Mouse (Mus musculus) liver, embryonic 14.5 days (tissue): ENCODE results near the gene Ybx1.

Source experiments
- CTCF ChIP-seq: IDR thresholded peaks from 2 replicates; pipeline ENCODE4 v1.5.1; 2016; ENCODE audit warnings: antibody characterized with exemption, low read depth, control low read depth
- EP300 ChIP-seq: IDR thresholded peaks from 2 replicates; pipeline ENCODE4 v1.6.1; 2016; ENCODE audit warnings: antibody characterized with exemption, low read depth

DNA sequence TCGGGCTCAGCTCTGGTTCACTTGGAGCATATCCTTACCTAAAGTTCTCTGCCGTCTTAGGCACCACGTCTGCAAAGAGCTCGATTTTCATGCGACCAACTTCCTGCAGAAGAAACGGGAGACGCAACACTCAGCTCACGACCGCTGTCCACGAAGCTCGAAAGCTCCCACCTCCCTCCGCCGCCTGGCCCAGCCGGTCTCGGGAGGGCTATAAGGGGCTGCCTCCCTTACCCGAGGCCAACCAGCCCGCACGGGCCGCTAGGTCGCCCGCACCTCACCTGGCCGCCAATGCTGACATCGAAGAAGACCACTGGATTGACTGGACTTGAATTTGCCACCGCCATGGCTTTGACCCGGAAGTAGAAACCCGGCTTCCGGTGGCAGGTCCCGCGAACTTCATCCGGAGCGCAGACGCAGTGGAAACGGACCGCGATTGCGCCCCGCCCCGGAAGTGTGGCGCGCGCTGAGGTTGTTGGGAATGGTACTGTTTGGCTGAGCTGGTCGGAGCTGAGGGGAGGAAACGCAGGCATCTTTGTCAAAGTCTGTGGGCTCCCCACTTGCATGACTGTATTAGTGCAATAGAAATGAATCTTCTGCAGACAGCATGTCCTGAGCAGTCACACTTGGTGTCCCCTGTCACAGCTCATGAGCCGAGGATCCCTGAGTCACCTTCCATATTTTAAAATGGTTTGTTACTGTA is 25.9 kb upstream of the Ybx1 start, which contains the start of gene Ppih:
- TF ChIP-seq CTCF = no peak
- TF ChIP-seq EP300 = no peak
